Mouse (Mus musculus) left cerebral cortex, adult 8-10 months (tissue): Measurements from ENCODE around the gene Galnt18. TPM values are rescaled to one million over a fixed set of nuclear protein-coding genes. Genes with fewer than 3 reads are reported as not detected.
A peak's percentile ranks its signal among the peaks of the same experiment; 100 is the strongest.

Source experiments
- DNase-seq, 2 experiments: peaks; one replicate each; pipeline ENCODE4 v3.0.0; 2022; ENCODE audit warnings: low spot score in 2 of 2
- total RNA-seq, 4 experiments: library from RNA; stranded (reverse); gene quantifications; 2 replicates each; pipeline ENCODE4 v1.2.4; 2022

The Galnt18 gene
- total RNA-seq, 4 experiments from 2014 or later: 34.0 to 36.6 (median 35.9) TPM

DNA sequence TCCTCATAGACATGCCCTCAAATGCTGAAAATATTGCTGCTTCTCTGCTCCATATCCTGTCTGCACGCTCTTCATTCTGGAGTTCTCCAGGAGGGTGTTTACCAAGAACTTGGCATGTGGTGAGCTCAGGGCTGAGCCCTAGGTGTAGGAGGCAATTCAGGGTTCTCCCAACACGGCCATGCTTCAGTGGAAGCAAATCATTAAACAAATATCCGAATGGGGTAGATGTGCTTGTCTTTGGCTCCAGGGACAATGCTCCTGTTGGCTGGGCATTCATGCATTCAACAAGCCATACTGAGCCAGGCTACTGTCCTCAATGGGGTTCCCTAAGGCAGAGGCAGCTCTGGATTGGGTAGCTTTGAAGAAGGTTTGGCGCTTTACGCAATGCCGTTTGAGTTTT, 212.9 kb downstream of the Galnt18 start:
- no peak for DNase-seq

DNA sequence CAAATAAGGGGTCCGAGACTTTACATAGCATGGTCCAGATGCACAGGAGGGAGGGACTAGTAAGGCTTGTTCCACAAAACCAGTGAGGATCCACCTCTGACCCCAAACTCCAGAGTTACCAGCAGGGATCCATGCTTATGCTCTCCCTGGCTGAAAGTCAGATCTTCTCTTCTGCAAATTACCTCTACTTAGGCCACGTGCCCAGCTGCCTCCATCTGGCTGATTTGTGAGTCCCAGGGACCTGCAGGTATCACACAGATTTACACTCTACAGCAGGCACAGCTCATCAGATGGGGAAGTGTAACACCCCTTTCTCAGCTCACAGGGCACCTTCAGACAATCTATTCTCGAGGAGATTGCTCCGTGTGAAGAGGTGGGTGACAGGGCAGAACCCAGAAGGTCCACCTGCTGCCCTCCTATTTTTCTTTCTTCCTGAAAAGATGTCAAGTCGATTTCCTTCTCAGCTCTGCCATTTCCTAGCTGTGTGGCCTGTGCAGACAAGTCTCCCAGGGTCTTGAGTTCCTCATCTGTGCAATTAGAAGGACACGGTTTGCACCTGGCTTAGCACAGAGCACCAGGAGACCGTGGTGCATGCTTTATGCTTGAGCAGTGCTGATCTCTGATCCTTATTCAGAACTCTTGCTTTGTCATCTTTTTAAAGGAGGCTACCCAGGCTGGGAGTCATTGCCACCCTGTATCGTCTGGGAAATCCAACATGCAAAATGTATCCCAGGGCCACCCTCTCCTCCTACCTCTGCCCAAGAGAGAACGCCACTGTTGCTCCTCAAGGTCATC, 216.3 kb downstream of the Galnt18 start:
- DNase-seq: no peak

GRCm38 (mm10) chr7:111560097-111560496, 219.7 kb downstream of the Galnt18 start:
- DNase-seq: no peak

DNA sequence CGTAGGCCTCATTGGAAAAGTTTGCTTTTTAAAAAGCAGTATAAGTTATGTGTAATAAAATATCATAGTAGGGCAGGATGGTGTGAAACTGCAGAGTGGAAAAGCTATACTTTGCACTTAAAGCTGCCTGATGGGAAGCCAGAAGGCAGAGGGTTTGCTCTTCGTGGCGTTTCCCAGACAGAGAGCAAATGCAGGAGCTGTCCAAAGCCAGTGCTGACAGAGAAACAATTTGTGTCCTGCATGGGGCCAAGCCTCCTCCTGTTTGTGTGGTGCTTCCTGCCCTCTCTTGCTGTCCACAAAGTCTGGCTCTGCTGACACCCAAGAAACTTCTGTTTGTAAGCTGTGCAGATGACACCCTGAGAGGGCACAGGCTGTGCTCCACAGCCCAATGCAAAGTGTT, 220.8 kb downstream of the Galnt18 start:
- no peak for DNase-seq

DNA sequence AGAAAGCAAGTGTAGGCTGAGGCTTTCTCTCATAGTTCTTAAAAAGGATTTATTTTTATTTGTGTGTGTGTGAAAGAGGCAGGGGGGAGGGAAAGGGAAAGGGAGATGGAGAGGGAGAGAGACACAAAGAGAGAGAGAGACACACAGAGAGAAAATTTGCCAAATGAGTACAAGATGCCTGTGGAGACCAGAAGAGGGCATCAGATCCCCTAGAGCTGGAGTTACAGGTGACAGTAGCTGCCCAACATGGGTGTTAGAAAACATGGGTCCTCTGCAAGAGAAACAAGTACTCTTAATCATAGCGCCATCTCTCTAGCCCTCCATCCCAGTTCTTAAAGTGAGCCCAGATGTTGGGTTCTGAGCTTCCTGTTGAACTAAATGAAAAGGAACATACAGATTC, 228.8 kb downstream of the Galnt18 start:
- no peak for DNase-seq

GRCm38 (mm10) chr7:111547069-111547468, 232.7 kb downstream of the Galnt18 start:
- peak in 1 of 2 experiments; percentile 50 for DNase-seq

- DNase-seq: no peak
These were observed 234.2 kb downstream of the Galnt18 start for GRCm38 (mm10) chr7:111545614-111546013.

DNA sequence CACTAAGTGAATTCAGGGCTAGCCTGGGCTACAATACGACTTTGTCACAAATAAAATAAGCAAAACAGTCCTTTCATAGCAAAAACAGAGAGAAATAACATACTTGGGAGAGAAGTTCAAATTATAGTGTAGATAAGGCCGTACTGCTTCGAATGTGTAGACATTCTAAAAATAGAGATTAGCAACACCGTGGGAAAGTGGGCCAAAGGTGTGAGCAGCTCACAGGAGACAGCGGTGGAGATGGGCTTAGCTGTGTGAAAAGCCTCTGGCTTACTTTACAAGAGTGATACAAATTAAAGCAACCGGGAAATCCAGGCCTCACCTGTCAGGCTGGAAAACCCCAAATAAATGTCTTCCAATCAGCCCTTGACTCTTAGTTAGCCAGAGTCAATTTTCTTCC, 241.8 kb downstream of the Galnt18 start:
- no peak for DNase-seq

GRCm38 (mm10) chr7:111534826-111535405, 244.9 kb downstream of the Galnt18 start:
- no peak for DNase-seq

DNA sequence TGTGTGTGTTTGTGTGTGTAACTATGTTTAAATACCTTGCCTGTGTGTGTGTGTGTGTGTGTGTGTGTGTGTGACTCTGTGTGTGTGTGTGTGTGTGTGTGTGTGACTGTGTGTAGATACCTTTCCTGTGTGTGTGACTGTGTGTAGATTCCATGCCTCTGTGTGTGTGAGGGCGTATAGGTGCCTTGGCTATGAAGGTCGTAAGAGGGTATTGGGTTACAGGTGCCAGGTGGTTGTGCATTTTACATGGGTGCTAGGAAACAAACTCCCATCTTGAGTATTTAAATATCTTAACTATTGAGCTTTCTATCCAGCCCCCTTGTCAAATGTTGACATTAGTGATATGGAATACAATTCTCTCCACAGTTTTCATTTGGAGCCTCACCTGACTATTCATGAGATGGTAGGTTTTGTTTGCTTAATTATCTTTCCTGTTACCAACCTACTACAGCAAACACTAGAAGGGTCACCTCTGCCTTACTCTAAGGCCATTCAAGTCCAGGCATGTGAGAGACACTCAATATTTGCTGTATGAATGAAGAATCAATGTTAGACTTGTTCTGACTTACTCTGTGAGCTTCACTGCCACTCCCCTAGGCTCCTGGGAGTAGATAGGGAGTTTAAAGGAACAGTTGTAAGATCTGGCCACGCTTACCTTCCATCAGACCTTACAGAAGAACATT, 250.7 kb downstream of the Galnt18 start:
- no peak for DNase-seq

GRCm38 (mm10) chr7:111528462-111528861, 251.3 kb downstream of the Galnt18 start:
- DNase-seq: no peak

DNA sequence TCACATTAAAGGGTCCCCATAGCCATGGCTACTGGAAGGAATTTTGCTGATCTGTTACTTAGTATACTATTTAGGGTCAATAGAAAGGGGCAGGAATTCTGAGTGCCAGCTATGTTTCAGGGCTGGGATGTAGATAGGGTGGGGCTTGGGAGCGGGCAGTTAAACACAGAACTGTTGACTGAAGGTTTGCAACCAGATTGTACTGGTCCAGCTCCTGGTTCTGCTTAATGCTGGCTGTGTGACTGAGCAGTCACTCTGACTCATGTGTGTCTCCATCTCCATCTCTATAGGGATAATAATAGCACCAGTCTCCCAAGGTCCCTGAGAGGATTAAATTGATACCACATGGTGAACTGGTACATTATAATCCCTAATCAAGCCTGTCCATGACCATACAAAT, 258.9 kb downstream of the Galnt18 start:
- no peak for DNase-seq

DNA sequence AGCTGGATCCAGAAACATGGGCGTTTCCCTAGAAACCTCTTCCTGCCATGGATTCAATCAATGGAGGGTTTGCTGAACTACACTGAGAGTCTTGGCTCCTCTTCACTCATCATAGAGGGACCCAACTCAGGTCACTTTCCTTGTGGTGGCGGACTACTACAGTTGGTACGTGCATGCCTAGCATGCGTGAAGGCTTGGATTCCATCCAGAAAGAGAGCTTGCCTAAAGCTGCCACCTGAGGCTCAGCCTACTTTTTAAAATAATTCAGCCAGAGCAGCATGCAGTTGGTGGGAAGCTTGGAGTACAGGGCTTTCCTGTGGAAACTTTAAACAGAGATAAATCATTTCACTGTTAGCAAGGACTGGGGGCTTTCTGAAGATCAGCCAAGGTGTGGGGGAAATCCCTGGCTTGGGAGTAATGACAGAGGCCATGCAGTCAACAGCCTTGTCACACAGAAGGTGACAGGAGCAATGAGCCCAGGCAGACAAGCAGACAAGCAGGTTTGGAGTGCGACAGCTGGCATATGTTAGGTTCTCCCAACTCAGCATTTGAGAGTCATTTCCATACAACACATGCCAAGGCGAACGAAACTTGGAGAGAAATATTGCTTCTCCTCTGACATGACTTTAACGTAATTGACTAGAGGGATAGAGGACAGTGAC, 261.1 kb downstream of the Galnt18 start:
- no peak for DNase-seq

GRCm38 (mm10) chr7:111516882-111517281, 262.9 kb downstream of the Galnt18 start:
- no peak for DNase-seq

DNA sequence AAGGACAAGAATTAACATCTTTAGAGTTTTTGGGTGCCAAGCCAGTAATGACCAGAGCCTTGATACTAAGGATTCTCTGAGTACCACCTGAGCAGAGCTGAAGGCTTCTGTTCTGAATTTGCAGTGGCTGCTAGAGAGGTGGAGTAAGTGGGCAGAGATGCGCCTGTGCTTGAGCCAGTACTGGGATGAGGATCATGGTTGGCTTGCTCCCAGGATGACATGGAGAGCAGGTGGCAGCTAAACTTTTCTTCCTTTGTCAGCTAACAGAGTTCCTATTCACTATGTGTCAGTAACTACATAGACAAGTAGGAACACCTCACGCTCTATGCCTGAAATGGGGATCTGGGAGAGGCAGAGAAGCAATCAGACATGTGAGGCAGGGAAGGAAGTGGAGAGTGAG, 264.3 kb downstream of the Galnt18 start:
- no peak for DNase-seq

DNA sequence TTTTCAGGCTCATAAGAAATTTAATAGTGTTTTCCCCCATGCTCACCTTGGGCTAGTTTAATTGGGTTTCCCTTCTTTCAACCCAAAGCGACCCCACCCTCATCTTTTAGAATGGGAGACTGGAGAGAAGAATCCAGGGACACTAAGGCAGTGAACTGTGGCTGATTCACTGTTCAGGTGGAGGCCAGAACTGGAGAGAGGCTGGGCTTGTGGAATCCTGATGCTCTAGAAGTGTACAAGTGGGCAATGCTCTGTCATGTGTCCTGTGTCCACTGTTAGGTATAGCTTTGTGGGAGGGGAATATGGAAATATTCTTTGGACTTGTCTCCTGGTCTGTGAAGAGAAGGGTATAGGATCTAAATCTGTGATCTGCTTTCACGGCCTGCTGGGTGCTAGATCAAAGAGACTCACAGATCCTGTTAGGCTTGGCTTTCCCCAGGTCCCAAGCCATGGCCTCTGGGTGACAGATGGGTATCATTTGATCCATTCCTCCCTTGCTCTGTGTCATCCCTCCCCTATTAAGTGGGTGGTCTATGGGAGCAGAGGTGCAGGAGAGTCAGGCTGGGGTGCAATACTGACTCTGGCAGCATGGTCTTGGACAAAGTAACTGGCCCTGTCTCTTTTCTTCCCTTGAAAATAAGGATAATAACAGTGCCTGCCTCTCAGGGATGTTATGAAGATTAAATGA, 270.5 kb downstream of the Galnt18 start:
- DNase-seq: no peak

- no peak for DNase-seq
These were observed 279.2 kb downstream of the Galnt18 start for GRCm38 (mm10) chr7:111500616-111501015.

DNA sequence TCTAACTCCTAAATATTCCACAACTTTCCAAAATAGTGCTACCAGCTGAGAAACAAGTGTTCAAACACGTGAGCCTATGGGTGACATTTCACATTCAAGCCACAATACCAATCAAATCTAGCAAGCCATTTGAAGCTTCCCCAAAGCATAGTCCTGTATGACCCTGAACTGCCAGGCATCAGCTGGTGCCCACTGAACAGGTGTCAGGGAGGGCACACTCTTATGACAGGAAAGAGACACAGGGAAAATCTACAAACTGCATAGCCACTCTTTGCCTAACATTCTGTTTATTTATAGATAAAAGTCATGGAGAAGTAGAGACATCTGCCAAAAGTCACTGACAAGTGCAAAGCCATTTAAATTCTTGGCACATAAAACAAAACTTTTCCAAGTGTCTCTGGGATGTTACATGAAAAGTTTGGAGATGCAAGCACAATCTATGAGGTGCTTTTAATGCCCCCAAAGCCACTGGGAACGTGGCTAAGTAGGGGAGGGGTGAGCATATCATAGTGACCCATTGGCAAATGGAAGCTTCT, 280.5 kb downstream of the Galnt18 start:
- DNase-seq: no peak

DNA sequence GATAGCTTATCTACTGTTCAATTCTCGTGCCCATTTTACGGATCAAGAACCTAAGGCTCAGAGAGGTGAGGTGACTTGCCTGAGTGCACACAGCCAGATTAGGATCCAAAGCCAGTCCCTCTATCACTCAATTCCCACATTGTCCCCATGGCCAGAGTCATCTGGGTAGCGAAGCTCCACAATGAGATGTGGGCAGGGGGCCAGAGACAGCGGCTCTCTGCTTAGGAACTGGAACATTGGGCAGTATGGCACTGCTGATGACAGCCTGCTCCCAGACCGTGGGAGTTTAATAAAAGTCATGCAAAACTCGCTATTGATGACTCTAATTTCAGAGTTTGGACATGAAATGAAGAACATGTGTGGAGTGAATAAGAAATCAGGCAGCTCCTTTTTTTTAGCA, 282.6 kb downstream of the Galnt18 start:
- DNase-seq: no peak

- no peak for DNase-seq
These were observed 287.4 kb downstream of the Galnt18 start for GRCm38 (mm10) chr7:111492242-111492949.

DNA sequence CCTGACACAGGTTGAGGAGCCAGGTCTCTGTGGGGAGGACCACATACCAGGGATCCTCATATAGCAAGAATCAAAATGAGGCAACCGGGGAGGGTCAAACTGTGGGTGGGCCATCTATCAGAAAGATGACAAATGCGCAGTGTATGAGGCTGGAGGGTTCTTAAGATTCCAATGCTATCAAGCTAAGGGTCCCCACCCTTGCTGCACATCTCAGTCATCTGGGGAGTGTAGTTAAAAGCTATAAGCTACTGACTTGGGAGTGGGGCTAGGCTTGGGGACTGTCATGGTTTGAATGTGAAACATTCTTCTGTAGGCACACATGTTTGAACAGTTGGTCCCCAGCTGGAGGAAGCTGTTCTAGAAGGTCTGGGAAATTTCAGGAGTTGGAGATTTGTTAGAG, 288.2 kb downstream of the Galnt18 start:
- no peak for DNase-seq
